Mouse (Mus musculus) forebrain, embryonic 11.5 days (tissue): Measurements from ENCODE around the gene Gm3404. TPM values are rescaled to one million over a fixed set of nuclear protein-coding genes. Genes with fewer than 3 reads are reported as not detected.
A peak's percentile ranks its signal among the peaks of the same experiment; 100 is the strongest.
"Not testable (repeated sequence)": the region's sequence is repeated elsewhere in the genome, so short reads cannot be mapped to it uniquely, and the experiment has no call there.

Experiments
- ATAC-seq: fragments of 200-750 bp; cut with Nextera tagmentation; replicated peaks from 2 replicates; pipeline ENCODE4 v1.8.0; 2017; ENCODE audit warnings: moderate TSS enrichment; ENCODE audit not compliant: low FRiP score
- DNase-seq: peaks from one replicate; pipeline ENCODE4 v3.0.0-alpha.2; 2017; ENCODE audit warnings: low spot score
- H3K27ac ChIP-seq: fragments of 300-500 bp; sonication (generic); 2 replicates; pipeline ENCODE4 v1.5.1; 2014; ENCODE audit warnings: low read depth, low read length
- H3K27me3 ChIP-seq: fragments of 300-500 bp; sonication (generic); 2 replicates; pipeline ENCODE4 v1.6.1; 2014; ENCODE audit warnings: mild to moderate bottlenecking, low read length, mixed read lengths; ENCODE audit not compliant: control insufficient read depth, insufficient read depth
- H3K36me3 ChIP-seq: fragments of 300-500 bp; sonication (generic); 2 replicates; pipeline ENCODE4 v1.6.1; 2014; ENCODE audit warnings: mild to moderate bottlenecking, low read length, moderate library complexity, mixed read lengths; ENCODE audit not compliant: control insufficient read depth, insufficient read depth
- H3K4me1 ChIP-seq: fragments of 300-500 bp; sonication (generic); replicated peaks from 2 replicates; pipeline ENCODE4 v1.6.1; 2014; ENCODE audit warnings: low read length, mixed read lengths; ENCODE audit not compliant: control insufficient read depth, insufficient read depth
- H3K4me2 ChIP-seq: fragments of 300-500 bp; sonication (generic); 2 replicates; pipeline ENCODE4 v1.6.1; 2014; ENCODE audit warnings: low read depth, mild to moderate bottlenecking, low read length, moderate library complexity, mixed read lengths; ENCODE audit not compliant: severe bottlenecking
- H3K4me3 ChIP-seq: fragments of 300-500 bp; sonication (generic); 2 replicates; pipeline ENCODE4 v1.5.1; 2014; ENCODE audit warnings: low read depth, low read length
- H3K9ac ChIP-seq: fragments of 300-500 bp; sonication (generic); 2 replicates; pipeline ENCODE4 v1.6.1; 2014; ENCODE audit warnings: low read length
- H3K9me3 ChIP-seq: fragments of 300-500 bp; sonication (generic); 2 replicates; pipeline ENCODE4 v1.6.1; 2016; ENCODE audit warnings: low read length, mixed read lengths; ENCODE audit not compliant: control insufficient read depth
- WGBS: fragments of 180-500 bp; shearing (Covaris S2); extraction: QIAGEN DNeasy Blood & Tissue Kit; methylation state at CpG from one replicate; pipeline ENCODE4 v1.1.7; 2014; 5-methylcytosine and 5-hydroxymethylcytosine counted together
- polyA plus RNA-seq: library from polyadenylated mRNA; unstranded; fragments of >200 nt; fragmentation: Nextera tagmentation; extraction: Ambion mirVana; gene quantifications from 2 replicates; pipeline ENCODE4 v1.2.1, GENCODE M21; 2014

Gene Gm3404
- polyA plus RNA-seq, 1 experiment from 2014 or later: not detected

DNA sequence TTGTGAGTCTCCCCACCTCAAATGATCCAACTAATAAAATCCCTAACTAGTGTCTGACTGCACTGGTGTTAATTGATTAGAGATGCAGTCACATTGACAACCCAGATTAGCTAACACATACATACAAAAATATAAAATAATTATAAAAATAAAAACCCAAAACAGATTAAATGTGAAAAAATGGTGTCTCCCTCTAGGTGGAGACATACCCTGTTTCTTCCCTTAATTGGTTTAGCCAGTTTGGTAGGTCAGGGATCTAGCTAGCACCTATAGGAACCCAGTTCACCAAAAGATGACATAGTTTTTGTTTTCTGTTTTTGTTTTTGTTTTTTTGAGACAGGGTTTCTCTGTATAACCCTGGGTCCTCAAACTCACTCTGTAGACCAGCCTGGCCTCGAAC is 38.7 kb downstream of the Gm3404 start:
- no peak for DNase-seq
- H3K27me3 ChIP-seq: no peaks in the 10 kb centered on the region
- no peaks in the 10 kb centered on the region for H3K9me3 ChIP-seq
- H3K4me2 ChIP-seq: no peak overlapping the region
- H3K36me3 ChIP-seq: no peaks in the 10 kb centered on the region
- no peak overlapping the region for H3K9ac ChIP-seq
- no peak overlapping the region for H3K4me3 ChIP-seq
- ATAC-seq: no peak
- 83% methylated on average over 1 of the region's 1 CpGs for WGBS
- no peak overlapping the region for H3K27ac ChIP-seq
- no peaks in the 10 kb centered on the region for H3K4me1 ChIP-seq

DNA sequence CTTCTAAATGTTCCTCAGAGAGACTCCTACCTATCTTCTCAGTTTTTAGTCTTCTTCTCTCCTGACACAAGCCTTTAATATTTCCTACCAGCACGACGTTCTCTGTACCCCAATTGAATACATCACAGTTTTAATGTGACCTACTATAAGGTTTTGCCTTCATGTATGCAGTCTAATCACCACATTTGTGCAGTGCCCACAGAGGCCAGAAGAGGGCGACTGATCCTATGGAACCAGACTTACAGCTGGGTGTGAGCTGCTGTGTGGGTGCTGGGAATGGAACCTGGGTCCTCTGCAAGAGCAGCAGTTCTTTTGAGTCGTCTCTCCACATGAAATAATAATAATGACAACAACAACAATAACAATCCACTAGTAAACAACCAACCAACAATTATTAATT is 41.5 kb downstream of the Gm3404 start:
- ATAC-seq (no peak; the same call in 1 of the 2 replicates), DNase-seq (peak; percentile 72)
- 67% methylated on average over 4 of the region's 4 CpGs for WGBS
- Histone ChIP-seq H3K9ac (no peak overlapping the region), H3K27ac (no peak overlapping the region), H3K4me2 (no peak overlapping the region), H3K9me3 (no peaks in the 10 kb centered on the region), H3K4me1 (no peaks in the 10 kb centered on the region), H3K27me3 (no peaks in the 10 kb centered on the region), H3K36me3 (no peaks in the 10 kb centered on the region), H3K4me3 (no peak overlapping the region)

DNA sequence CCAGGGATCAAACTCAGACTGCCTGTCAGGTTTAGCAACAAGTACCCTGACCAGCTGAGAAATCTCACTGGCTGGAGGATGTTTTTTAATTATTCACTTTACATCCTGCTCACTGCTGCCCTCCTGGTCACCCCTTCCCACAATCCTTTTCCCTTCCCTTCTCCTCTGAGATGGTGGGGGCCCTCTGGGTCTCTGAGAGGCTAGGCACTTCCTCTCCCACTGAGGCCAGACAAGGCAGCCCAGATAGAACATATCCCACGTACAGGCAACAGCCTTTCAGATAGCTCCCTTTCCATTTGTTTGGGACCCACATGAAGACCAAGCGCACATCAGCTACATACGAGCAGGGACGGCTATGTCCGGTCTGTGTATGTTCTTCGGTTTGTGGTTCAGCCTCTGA is 44.6 kb downstream of the Gm3404 start:
- 84% methylated on average over 6 of the region's 6 CpGs for WGBS
- not testable (repeated sequence) for H3K4me2 ChIP-seq, DNase-seq, H3K27ac ChIP-seq, H3K36me3 ChIP-seq, ATAC-seq, H3K9ac ChIP-seq, H3K27me3 ChIP-seq, H3K4me3 ChIP-seq, H3K9me3 ChIP-seq, H3K4me1 ChIP-seq

DNA sequence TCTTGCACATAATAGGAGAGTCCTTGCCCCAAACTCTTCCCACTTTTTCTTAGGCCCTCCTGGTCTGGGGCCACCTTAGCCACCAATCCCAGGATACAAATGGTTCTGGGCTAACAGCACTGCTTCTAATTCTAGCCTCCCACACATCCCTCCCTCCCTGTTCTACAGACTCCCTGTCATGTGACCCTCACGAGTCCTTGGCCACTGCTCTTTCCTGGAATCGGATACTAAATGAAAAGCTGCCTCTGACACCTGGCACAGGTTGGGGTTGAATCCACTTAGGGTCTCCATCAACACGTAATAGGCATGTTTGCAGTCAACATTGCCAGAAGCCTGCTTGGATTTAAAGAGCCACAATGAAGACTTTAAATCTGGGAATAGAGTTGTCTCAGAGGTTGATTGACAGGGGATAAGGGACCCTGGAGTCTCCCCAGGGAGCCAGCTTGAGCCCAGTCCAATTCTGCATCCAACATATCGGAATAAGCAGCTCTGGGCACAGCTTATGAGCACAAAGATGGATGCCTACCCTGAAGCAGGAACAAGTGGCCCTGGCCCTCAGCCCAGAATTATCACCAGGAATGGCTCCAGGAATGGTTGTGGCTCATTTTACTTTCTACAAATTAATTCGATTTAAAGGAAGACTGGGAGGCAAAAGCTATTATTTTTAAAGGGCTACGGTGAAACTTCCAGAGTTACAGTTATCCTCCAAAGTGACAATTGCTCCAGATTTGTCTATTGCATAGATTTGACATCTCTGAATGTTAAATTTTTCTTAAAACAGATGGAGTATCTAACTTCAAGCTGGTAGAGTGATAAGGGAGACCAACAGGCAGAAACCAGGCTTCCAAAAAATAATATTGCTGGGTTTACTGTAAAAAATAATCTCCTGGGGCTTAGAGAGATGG is 46.5 kb downstream of the Gm3404 start:
- not testable (repeated sequence) for ATAC-seq, H3K4me1 ChIP-seq, H3K9me3 ChIP-seq, H3K4me3 ChIP-seq, H3K36me3 ChIP-seq, H3K27me3 ChIP-seq, H3K9ac ChIP-seq, H3K4me2 ChIP-seq, DNase-seq, H3K27ac ChIP-seq
- WGBS: 74% methylated on average over 6 of the region's 6 CpGs

DNA sequence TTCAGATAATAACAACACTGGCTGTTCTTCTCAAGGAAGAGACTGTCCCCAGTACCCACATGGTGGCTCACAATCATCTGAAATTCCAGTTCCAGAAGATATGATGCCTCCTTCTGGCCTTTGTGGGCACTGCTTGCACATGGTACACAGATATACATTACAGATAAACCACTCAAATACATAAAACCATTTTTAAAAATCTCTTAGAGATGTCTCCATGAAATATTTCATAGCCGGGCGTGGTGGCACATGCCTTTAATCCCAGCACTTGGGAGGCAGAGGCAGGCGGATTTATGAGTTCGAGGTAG is 47.1 kb downstream of the Gm3404 start:
- H3K27me3 ChIP-seq, H3K9me3 ChIP-seq, H3K9ac ChIP-seq, ATAC-seq, H3K36me3 ChIP-seq, H3K27ac ChIP-seq, H3K4me1 ChIP-seq, H3K4me2 ChIP-seq, H3K4me3 ChIP-seq, DNase-seq: not testable (repeated sequence)
- WGBS: 92% methylated on average over 4 of the region's 4 CpGs

DNA sequence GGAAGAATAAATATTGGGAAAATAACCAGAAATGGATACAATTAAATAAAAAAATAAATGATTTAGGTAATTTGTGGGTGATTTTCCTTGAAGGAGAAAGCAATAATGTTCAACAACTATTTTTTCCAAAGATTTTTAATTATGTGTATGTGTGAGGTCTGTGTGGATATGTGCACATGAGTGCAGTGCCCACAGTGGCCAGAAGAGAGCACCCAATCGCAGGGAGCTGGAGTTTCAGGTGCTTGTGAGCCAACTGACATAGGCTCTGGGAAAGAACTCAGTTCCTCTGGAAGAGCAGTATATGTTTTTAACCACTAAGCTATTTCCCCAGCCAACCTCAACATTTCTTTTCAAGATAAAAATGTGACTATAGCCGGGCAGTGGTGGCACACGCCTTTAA is 51.1 kb downstream of the Gm3404 start:
- Histone ChIP-seq H3K9ac (no peak overlapping the region), H3K4me3 (no peak overlapping the region), H3K9me3 (no peaks in the 10 kb centered on the region), H3K27ac (no peak overlapping the region), H3K4me2 (no peak overlapping the region), H3K27me3 (no peaks in the 10 kb centered on the region), H3K4me1 (no peaks in the 10 kb centered on the region), H3K36me3 (no peaks in the 10 kb centered on the region)
- ATAC-seq (no peak), DNase-seq (no peak)
- 93% methylated on average over 3 of the region's 3 CpGs for WGBS

Other genes with a start within 250 kb of the Gm3404 start
- gene Wasf3, start 140.8 kb upstream of the Gm3404 start, polyA plus RNA-seq: 4.8 and 5.1 TPM in 2 replicates
- not detected in 2 replicates for gene Gm6408, start 43.8 kb upstream of the Gm3404 start, polyA plus RNA-seq
- gene Gm6370, start 34.4 kb upstream of the Gm3404 start, polyA plus RNA-seq: not detected in 2 replicates
- not detected in 2 replicates for gene 4930449I24Rik, start 23.4 kb upstream of the Gm3404 start, polyA plus RNA-seq
- gene Gm3402, start 11.7 kb upstream of the Gm3404 start, polyA plus RNA-seq: not detected in 2 replicates
- gene Gm3409, start 11.8 kb downstream of the Gm3404 start, polyA plus RNA-seq: not detected in 2 replicates
- not detected in 2 replicates for gene Gm3415, start 30.3 kb downstream of the Gm3404 start, polyA plus RNA-seq
- 0.27 and 0.92 TPM in 2 replicates for gene Gpr12, start 59.4 kb downstream of the Gm3404 start, polyA plus RNA-seq